ENCODE assay signal across 25 mouse cellular contexts in genomic region chr3:42205640-42206039, GRCm38 (mm10).
DNase-seq lines count a peak whose midpoint lies in the region; ATAC-seq and TF ChIP-seq lines count a peak whose summit lies in the region.
"Had no signal": no experiment of that assay in that cellular context is flagged by ENCODE, and none has a peak within 500 bp of the region (broad histone marks: within the 10 kb centered on the region; RNA-seq: fewer than 3 reads in every experiment).

No protein-coding gene starts in this region.

- H3K4me3 ChIP-seq in forebrain, embryonic 14.5 days (ENCODE audit: low read depth, low read length), result no peak overlapping the region
- H3K4me3 ChIP-seq in forebrain, embryonic 10.5 days, result no peak overlapping the region
- H3K4me3 ChIP-seq in forebrain, postnatal 0 days (ENCODE audit: low read depth, low read length), result no peak overlapping the region
- H3K4me3 ChIP-seq: embryonic facial prominence, embryonic 13.5 days; embryonic facial prominence, embryonic 15.5 days; erythroblast, embryonic 14.5 days had no signal

- ATAC-seq in forebrain, embryonic 14.5 days, result no peak
- ATAC-seq in forebrain, postnatal 0 days, result peak; percentile 32; the same call in 1 of the 2 replicates
- ATAC-seq: activated CD4-positive, CD25-positive, alpha-beta regulatory T cell, adult 4 months; CD4-positive, CD25-positive, alpha-beta regulatory T cell, adult 4 months; Patski had no signal

- 77% methylated on average over 4 of the region's 4 CpGs for WGBS in forebrain, embryonic 14.5 days
- 93% methylated on average over 4 of the region's 4 CpGs for WGBS in forebrain, embryonic 10.5 days
- 62% methylated on average over 4 of the region's 4 CpGs for WGBS in forebrain, postnatal 0 days

- TF ChIP-seq CTCF in brain, embryonic 14.5 days (IDR thresholded peaks at IDR 0.05; ENCODE audit: borderline replicate concordance, extremely low read depth, insufficient read depth, insufficient read length), result no peak
- no peak for TF ChIP-seq CTCF in forebrain, postnatal 0 days (IDR thresholded peaks at IDR 0.05; ENCODE audit: low read depth)

- H3K27me3 ChIP-seq in forebrain, embryonic 14.5 days (replicated peaks; ENCODE audit: control insufficient read depth, insufficient read depth, low read length), result no peaks in the 10 kb centered on the region
- no peaks in the 10 kb centered on the region for H3K27me3 ChIP-seq in forebrain, embryonic 10.5 days (ENCODE audit: poor library complexity, severe bottlenecking)
- no peaks in the 10 kb centered on the region for H3K27me3 ChIP-seq in forebrain, postnatal 0 days (ENCODE audit: insufficient read depth, low read length)
- H3K27me3 ChIP-seq: CH12.LX; embryonic facial prominence, embryonic 13.5 days; embryonic facial prominence, embryonic 15.5 days had no signal

- DNase-seq in cerebellum, postnatal 10 days, result peak; percentile 30 to 42
- no peak for DNase-seq in cerebellum, adult 18-20 months
- peak; percentile 27 for DNase-seq in forebrain, embryonic 14.5 days (ENCODE audit: low spot score)
- DNase-seq in forebrain, embryonic 10.5 days (ENCODE audit: extremely low spot score, low spot score), result no peak
- DNase-seq in brain, embryonic 14.5 days (ENCODE audit: low read depth), result peak; percentile 51
- no peak for DNase-seq in forebrain, postnatal 0 days
- DNase-seq in frontal cortex, postnatal 25 days (ENCODE audit: low spot score in 2 of 2), result no peak
- DNase-seq: adrenal gland, adult 8-10 months; adrenal gland, postnatal 14 days; adrenal gland, postnatal 36 days; B cell, adult 2 months; cerebellum, adult 11 months; cerebellum, adult 2 months; cerebellum, adult 9-10 months; cerebellum, postnatal 14 days; cerebellum, postnatal 36 days; embryo, embryonic 11 days had no signal

- no peaks in the 10 kb centered on the region for H3K9me3 ChIP-seq in forebrain, embryonic 14.5 days (replicated peaks; ENCODE audit: control insufficient read depth, low read length)
- no peaks in the 10 kb centered on the region for H3K9me3 ChIP-seq in forebrain, embryonic 10.5 days
- H3K9me3 ChIP-seq in forebrain, postnatal 0 days (ENCODE audit: low read length), result no peaks in the 10 kb centered on the region
- H3K9me3 ChIP-seq: embryonic facial prominence, embryonic 13.5 days; embryonic facial prominence, embryonic 15.5 days; G1E had no signal

- H3K9ac ChIP-seq in forebrain, embryonic 14.5 days (ENCODE audit: low read length), result no peak overlapping the region
- no peak overlapping the region for H3K9ac ChIP-seq in forebrain, postnatal 0 days
- H3K9ac ChIP-seq: embryonic facial prominence, embryonic 13.5 days; embryonic facial prominence, embryonic 15.5 days had no signal

- H3K27ac ChIP-seq in forebrain, embryonic 14.5 days (ENCODE audit: low read depth, low read length), result no peak overlapping the region
- no peak overlapping the region for H3K27ac ChIP-seq in forebrain, embryonic 10.5 days
- H3K27ac ChIP-seq in forebrain, postnatal 0 days (ENCODE audit: low read depth, low read length), result no peak overlapping the region
- H3K27ac ChIP-seq: embryonic facial prominence, embryonic 13.5 days; embryonic facial prominence, embryonic 15.5 days had no signal

- TF ChIP-seq POLR2A in brain, embryonic 14.5 days (IDR thresholded peaks at IDR 0.05; ENCODE audit: borderline replicate concordance, extremely low read depth, insufficient read depth, insufficient read length, poor library complexity, severe bottlenecking), result no peak

- H3K4me2 ChIP-seq in forebrain, embryonic 14.5 days (ENCODE audit: low read length), result no peak overlapping the region
- no peak overlapping the region for H3K4me2 ChIP-seq in forebrain, postnatal 0 days (ENCODE audit: low read depth)
- H3K4me2 ChIP-seq: embryonic facial prominence, embryonic 13.5 days; embryonic facial prominence, embryonic 15.5 days had no signal

- no peaks in the 10 kb centered on the region for H3K4me1 ChIP-seq in forebrain, embryonic 14.5 days (ENCODE audit: control insufficient read depth, insufficient read depth, low read length)
- H3K4me1 ChIP-seq in forebrain, embryonic 10.5 days, result no peaks in the 10 kb centered on the region
- H3K4me1 ChIP-seq in forebrain, postnatal 0 days (ENCODE audit: insufficient read depth), result no peaks in the 10 kb centered on the region
- H3K4me1 ChIP-seq: embryonic facial prominence, embryonic 13.5 days; embryonic facial prominence, embryonic 15.5 days had no signal

- no peaks in the 10 kb centered on the region for H3K36me3 ChIP-seq in forebrain, embryonic 14.5 days (ENCODE audit: control insufficient read depth, insufficient read depth, low read length)
- no peaks in the 10 kb centered on the region for H3K36me3 ChIP-seq in forebrain, embryonic 10.5 days (replicated peaks)
- no peaks in the 10 kb centered on the region for H3K36me3 ChIP-seq in forebrain, postnatal 0 days (ENCODE audit: insufficient read depth)
- H3K36me3 ChIP-seq: embryonic facial prominence, embryonic 13.5 days; embryonic facial prominence, embryonic 15.5 days; G1E had no signal

Comparison
In these comparisons a context has a peak if more than half of its experiments do, and no peak if none do; other contexts are left out.
1. DNase-seq: peak in cerebellum, postnatal 10 days (2 of 2), forebrain, embryonic 14.5 days (single experiment) and brain, embryonic 14.5 days (single experiment); none in cerebellum, adult 18-20 months (0 of 2), forebrain, embryonic 10.5 days (single experiment), forebrain, postnatal 0 days (single experiment) and frontal cortex, postnatal 25 days (0 of 2).